Mouse (Mus musculus): Measurements from ENCODE around the gene Esyt1. TPM values are rescaled to one million over a fixed set of nuclear protein-coding genes. Genes with fewer than 3 reads are reported as not detected.

Gene Esyt1
- 269 TPM for total RNA-seq (2023)

DNA sequence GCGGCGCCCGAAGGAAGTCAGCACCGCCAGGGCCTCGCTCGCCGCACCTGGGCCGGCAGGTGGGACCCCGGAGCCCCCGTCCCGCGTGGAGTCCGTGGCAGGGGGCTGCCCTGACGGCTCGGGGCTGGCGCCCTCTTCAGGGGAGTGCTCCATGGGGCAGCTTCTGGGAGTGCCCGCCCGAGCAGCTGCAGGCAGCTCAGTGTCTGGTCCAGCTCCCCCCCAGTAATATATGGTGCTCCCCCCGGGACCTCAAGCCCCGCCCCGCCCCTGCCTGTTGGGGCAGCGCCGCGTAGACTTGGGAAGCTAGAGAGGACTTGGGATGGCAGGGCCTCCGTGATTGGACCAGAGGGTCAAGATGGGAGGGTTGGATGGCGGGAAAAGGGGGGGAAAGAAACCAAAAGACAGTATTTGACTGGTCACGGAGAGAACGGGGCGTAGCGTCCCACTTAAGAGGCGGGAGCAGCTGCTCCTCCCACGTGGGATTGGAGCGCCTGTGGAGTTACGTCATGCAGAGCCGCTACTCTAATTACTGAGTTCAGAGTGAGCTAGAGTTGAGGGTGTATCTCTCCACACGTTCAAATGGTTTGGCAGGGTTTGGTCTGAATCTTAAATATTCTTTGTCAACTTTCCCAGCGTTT lies at the start of gene Esyt1:
Gene Esyt1 (minus strand): TSS at position 201 of the 638 bp plus-strand sequence.

DNA sequence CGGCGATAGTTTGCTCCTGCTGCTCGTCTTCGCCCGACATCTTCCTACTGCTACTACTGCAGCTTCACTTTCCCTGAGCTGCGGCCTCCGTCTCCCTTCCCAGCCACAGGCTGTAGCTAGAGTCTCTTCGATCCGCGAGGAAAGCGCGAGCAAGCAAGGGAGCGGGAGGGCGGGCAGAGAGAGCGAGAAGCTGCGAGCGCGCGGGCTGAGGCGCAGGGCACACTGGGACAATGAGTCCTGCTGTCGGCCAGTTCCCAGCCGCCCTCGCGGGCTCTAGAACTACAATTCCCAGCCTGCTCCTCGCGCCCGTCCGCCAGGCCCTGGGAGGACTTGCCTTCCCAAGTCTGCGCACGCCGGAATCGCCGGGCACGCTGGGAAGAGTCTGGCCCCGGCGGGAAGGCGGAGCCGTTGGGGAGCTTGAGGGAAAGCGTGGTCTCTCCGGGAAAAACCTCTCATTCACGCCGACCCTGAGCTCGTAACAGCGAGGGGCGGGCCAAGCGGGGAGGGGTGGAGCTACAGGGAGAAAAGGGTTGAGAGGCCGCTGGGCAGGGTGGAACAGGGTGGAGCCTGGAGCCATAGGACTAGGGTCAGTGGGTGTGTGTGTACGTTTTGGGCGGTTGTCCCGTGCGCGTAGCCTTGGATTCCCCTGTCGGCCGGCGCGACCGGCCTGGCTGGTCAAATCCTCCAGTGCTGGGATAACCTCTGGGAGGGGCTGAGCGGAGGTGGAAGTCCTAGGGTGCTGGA lies 40.3 kb upstream of the Esyt1 start, which contains the start of gene Pa2g4:
Gene Pa2g4 (minus strand): TSS at position 200 of the 744 bp plus-strand sequence.

DNA sequence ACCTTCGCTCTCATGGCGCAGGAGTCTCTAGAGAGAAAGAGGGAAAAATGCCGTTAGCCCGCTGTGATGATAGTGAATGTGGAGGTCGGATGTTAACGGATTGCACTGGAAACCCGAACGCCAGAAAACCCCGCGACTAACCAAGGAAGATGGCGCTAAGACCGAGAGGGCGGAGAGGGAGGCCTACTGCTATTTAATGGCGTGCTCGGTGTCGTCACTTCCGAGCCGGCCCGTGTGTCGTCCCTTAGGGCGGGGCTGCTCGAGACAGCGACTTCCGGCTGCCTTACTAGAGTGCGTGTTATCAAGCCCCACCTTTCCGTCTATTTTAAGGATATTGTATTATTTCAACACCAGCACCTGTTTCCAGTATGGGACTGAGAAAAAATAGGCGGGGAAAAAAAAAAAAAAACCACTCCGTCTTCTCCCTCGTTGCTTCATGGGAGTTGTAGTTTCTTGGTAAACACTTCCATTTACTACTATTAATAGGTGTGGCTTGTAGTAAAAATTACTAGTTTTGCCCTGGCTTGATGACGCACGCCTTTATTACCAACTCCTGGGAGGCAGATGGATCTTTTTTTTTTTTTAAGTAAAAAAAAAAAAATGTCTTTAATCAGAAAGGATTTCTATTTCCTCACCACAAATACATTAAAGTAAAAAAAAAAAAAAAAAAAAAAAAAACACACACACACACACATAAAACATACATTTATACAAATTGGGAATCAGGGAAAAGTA lies 23.4 kb upstream of the Esyt1 start, which contains the start of gene Rpl41:
Gene Rpl41 (minus strand): TSS at position 359 of the 735 bp plus-strand sequence.

DNA sequence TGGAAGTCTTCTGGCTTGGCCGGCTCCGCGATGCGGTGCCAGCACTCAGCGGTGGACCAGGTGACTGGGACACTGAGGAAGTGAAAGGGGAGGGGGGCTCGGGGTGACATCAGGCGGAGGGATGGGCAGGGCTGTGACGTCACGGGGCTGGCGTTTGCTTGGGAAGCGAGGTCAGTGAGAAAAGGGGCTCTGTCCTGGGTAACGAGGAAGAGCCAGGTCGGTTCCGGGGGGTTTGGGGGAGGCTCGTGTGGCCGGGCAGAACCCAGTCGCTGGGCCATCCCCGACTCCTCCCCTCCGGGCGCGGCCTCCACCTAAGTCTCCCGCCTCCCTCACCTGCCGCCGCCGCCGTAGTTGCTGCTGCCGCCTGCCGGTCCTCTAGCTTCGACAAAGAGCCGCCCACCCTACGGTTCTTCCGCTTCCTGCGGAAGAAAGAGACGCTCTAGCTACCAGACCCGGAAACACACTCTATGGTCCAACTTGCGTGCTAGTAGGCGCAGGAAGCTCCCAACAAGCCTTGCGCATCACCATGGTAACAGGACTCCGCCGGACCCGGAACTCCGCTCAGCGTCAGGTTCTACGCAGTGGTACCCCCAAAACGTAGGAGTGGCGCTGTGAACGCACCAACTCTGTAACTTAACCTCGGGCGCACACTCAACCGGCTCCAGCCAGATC lies 21.8 kb upstream of the Esyt1 start, which contains the start of gene Zc3h10:
Gene Zc3h10 (minus strand): TSS at position 414 of the 672 bp plus-strand sequence.

DNA sequence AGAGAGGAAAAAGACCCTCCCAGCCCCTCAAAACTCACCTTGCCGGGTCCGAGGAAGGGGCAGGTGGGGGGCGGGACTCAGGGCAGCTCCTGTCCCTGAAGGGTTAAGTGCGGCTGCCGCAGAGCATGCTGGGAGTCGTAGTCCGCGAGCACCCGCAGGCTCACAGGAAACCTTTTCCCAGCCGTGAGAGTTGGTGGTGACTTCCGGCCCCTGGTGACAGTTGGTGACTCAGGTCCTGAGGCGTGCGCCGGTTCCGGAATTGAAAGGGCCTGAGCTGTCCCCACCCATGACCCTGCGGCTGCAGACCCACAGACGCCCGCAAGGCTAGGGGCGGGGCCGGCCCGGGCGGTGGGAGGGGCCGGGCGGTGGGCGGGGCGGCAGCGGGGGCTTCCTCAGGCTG lies 27.1 kb downstream of the Esyt1 start, which contains the start of gene Myl6b:
Gene Myl6b (minus strand): TSS at position 96 of the 400 bp plus-strand sequence.

DNA sequence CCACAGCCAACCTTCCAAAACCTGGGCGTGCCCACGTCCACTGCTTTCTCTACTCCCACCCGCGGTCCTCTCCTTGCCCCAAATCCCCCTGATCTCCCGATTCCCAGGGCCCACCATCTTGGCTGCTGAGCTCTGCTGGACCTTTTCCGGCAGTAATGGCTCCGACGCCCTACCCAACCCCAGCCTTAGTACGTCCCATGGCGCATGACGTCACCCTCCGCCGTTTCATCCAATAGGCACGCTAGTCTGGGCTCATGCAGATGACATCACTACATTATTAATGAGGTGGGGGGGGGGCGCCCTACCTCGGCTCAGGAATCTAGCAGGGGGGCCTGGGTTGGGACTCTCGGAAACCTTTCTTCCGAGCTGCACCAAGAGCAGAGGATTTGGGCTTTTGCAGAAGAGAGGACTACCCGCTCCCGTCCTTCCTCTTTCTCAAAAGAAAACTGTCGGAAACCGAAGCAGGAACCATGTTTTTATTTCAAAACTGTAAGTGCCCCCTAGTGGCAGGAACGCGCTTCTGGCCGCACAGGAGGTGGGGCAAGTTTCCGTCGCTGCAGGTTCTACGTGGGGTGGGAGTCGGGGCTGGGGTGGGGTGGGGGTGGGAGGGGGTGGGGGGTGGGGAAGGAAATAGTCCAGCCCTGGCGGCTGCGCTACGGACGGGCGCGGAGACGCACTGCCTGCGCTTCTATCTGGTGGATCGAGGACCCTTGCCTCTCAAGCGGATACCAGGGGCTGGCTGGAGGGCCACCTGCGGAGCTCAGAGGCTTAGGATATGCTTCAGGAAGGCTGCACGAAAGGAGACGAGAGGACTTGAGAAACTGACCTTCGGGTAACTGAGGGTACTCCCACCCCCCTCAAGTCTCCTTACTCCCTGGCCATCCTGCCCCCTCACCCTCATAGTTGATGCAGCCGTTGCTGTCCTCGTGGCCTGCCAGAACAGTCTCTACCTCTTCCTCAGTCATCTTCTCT lies 31.7 kb downstream of the Esyt1 start, which contains the start of gene Myl6:
Gene Myl6 (minus strand): TSS at position 451 of the 972 bp plus-strand sequence.

Other genes starting within 250 kb of the Esyt1 start
- not detected for gene Il23a, start 227.1 kb downstream of the Esyt1 start, total RNA-seq (2023)
- 41.8 TPM for gene Pan2, start 222.5 kb downstream of the Esyt1 start, total RNA-seq (2023)
- gene Cnpy2, start 203.4 kb downstream of the Esyt1 start, total RNA-seq (2023): 29.1 TPM
- 90.9 TPM for gene Cs, start 188.1 kb downstream of the Esyt1 start, total RNA-seq (2023)
- gene Coq10a, start 156.9 kb downstream of the Esyt1 start, total RNA-seq (2023): 27.2 TPM
- gene Ankrd52, start 148.8 kb downstream of the Esyt1 start, total RNA-seq (2023): 51.7 TPM
- gene Slc39a5, start 124.6 kb downstream of the Esyt1 start, total RNA-seq (2023): not detected
- 39.4 TPM for gene Nabp2, start 114.4 kb downstream of the Esyt1 start, total RNA-seq (2023)
- gene Rnf41, start 114.2 kb downstream of the Esyt1 start, total RNA-seq (2023): 28.5 TPM
- 126 TPM for gene Smarcc2, start 66.6 kb downstream of the Esyt1 start, total RNA-seq (2023)
- 738 TPM for gene Myl6, start 31.7 kb downstream of the Esyt1 start, total RNA-seq (2023)
- gene Myl6b, start 27.2 kb downstream of the Esyt1 start, total RNA-seq (2023): not detected
- 34.6 TPM for gene Zc3h10, start 21.9 kb upstream of the Esyt1 start, total RNA-seq (2023)
- gene Rpl41, start 23.4 kb upstream of the Esyt1 start, total RNA-seq (2023): 4,129 TPM
- gene Pa2g4, start 40.1 kb upstream of the Esyt1 start, total RNA-seq (2023): 68.6 TPM
- gene Erbb3, start 63.8 kb upstream of the Esyt1 start, total RNA-seq (2023): 1.3 TPM
- gene Rps26, start 100.9 kb upstream of the Esyt1 start, total RNA-seq (2023): 1,438 TPM
- gene Ikzf4, start 120.1 kb upstream of the Esyt1 start, total RNA-seq (2023): 7.3 TPM
- 12.7 TPM for gene Suox, start 148.2 kb upstream of the Esyt1 start, total RNA-seq (2023)
- 33.4 TPM for gene Rab5b, start 170.4 kb upstream of the Esyt1 start, total RNA-seq (2023)
- gene Pmel, start 178.3 kb upstream of the Esyt1 start, total RNA-seq (2023): 0.53 TPM
- gene Cdk2, start 179.2 kb upstream of the Esyt1 start, total RNA-seq (2023): 33.1 TPM
- 936 TPM for gene Dgka, start 219.0 kb upstream of the Esyt1 start, total RNA-seq (2023)
- gene Pym1, start 222.0 kb upstream of the Esyt1 start, total RNA-seq (2023): 69.8 TPM